Mouse (Mus musculus) cerebellum, adult 2 months (tissue): ENCODE measurements at regions not wholly inside any gene's neighbourhood (a gene's known extent, or its start where the extent isn't known, plus 50 kb on each side); places are given as distances from the start of the nearest gene placed in this dataset.

Source experiments
- DNase-seq, 2 experiments: peaks; one replicate each; pipeline ENCODE4 v3.0.0; 2021
- H3K27ac ChIP-seq: fragments of 200-500 bp; 2 replicates; pipeline ENCODE4 v1.5.1; 2012; ENCODE audit warnings: low read length, control low read depth, inconsistent platforms; ENCODE audit not compliant: insufficient read depth
- H3K27me3 ChIP-seq: fragments of 200-500 bp; 2 replicates; pipeline ENCODE4 v1.6.1; 2012; ENCODE audit warnings: inconsistent platforms, mild to moderate bottlenecking, low read length, moderate library complexity; ENCODE audit not compliant: control insufficient read depth, insufficient read depth
- H3K4me1 ChIP-seq: fragments of 200-500 bp; 2 replicates; pipeline ENCODE4 v1.6.1; 2011; ENCODE audit warnings: low read length; ENCODE audit not compliant: control insufficient read depth, insufficient read depth
- H3K4me3 ChIP-seq: fragments of 200-500 bp; replicated peaks from 2 replicates; pipeline ENCODE3; 2011; ENCODE audit warnings: mild to moderate bottlenecking, low read depth, low read length, control low read depth; ENCODE audit not compliant: insufficient read depth
- CTCF ChIP-seq: fragments of 200-500 bp; IDR thresholded peaks from 2 replicates; pipeline ENCODE4 v1.5.1; 2011; ENCODE audit warnings: low read depth, mild to moderate bottlenecking, control low read depth, low read length, moderate library complexity, borderline replicate concordance; ENCODE audit not compliant: insufficient read depth
- POLR2A ChIP-seq: fragments of 200-500 bp; IDR thresholded peaks from 2 replicates; pipeline ENCODE4 v1.6.1; 2011; ENCODE audit warnings: low read length, control low read depth, borderline replicate concordance; ENCODE audit not compliant: insufficient read depth
- WGBS: fragments of 180-500 bp; shearing (Covaris S2); methylation state at CpG from one replicate; pipeline ENCODE4 v1.1.7; 2018; 5-methylcytosine and 5-hydroxymethylcytosine counted together

GRCm38 (mm10) chr6:140973732-140974131 is 244.6 kb downstream of the Gm11077 start:
- no peak for DNase-seq
- TF ChIP-seq POLR2A, result no peak
- no peak for TF ChIP-seq CTCF
- H3K27me3 ChIP-seq, result no peaks in the 10 kb centered on the region
- no peak overlapping the region for H3K4me3 ChIP-seq
- no peak overlapping the region for H3K27ac ChIP-seq
- H3K4me1 ChIP-seq, result no peaks in the 10 kb centered on the region
- 74% methylated on average over 6 of the region's 6 CpGs for WGBS

DNA sequence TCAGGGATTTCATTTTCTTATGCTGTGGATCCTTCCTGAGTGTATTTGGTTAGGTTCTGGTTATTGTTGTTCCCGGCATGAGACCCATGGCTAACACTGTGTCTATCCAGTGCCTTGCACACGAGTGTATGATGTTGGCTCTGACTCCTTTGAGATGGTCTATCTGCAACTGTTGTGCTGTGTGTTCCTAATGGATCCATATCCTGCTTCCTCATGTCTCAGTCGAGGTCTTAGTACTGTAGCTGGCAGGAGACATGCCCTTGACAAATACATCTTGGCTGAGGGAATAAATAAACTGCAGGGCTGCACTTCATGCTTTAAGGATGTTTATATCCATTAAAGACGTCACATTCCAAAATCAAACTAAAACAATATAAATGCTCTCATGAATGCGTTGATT is 247.9 kb downstream of the Gm11077 start:
- DNase-seq, result no peak
- Histone ChIP-seq H3K27me3 (no peaks in the 10 kb centered on the region; the same call in 1 of the 2 replicates), H3K4me3 (no peak overlapping the region), H3K27ac (no peak overlapping the region), H3K4me1 (no peaks in the 10 kb centered on the region)
- whole genome bisulfite sequencing, result 71% methylated on average over 5 of the region's 5 CpGs
- TF ChIP-seq CTCF (no peak), POLR2A (no peak)

GRCm38 (mm10) chr6:140983610-140984009 is 254.5 kb downstream of the Gm11077 start:
- no peak overlapping the region for H3K4me3 ChIP-seq
- TF ChIP-seq CTCF, result no peak
- TF ChIP-seq POLR2A, result no peak
- no peaks in the 10 kb centered on the region; the same call in 1 of the 2 replicates for H3K27me3 ChIP-seq
- H3K27ac ChIP-seq, result no peak overlapping the region
- DNase-seq, result no peak
- 94% methylated on average over 8 of the region's 8 CpGs for WGBS
- no peaks in the 10 kb centered on the region for H3K4me1 ChIP-seq

- Histone ChIP-seq H3K27ac (no peak overlapping the region), H3K27me3 (no peaks in the 10 kb centered on the region; the same call in 1 of the 2 replicates), H3K4me3 (no peak overlapping the region), H3K4me1 (no peaks in the 10 kb centered on the region)
- no peak for TF ChIP-seq POLR2A
- TF ChIP-seq CTCF, result no peak
- WGBS, result 85% methylated on average over 7 of the region's 7 CpGs
- no peak for DNase-seq
Observed at GRCm38 (mm10) chr6:140984249-140984648, 255.2 kb downstream of the Gm11077 start.

- peak; percentile 68 to 85 for DNase-seq
- Histone ChIP-seq H3K27ac (no peak overlapping the region), H3K27me3 (no peaks in the 10 kb centered on the region), H3K4me1 (peaks cover 8% of the 10 kb centered on the region; the same call in 1 of the 2 replicates), H3K4me3 (no peak overlapping the region)
- WGBS, result 30% methylated on average over 13 of the region's 13 CpGs
- TF ChIP-seq CTCF, result no peak
- TF ChIP-seq POLR2A, result no peak
Observed at GRCm38 (mm10) chr6:140993643-140994580, 255.2 kb upstream of the Pde3a start.

- H3K27ac ChIP-seq, result no peak overlapping the region
- H3K27me3 ChIP-seq, result no peaks in the 10 kb centered on the region
- DNase-seq, result peak in 1 of 2 experiments; percentile 25
- TF ChIP-seq CTCF, result peak; percentile 44; the same call in 1 of the 2 replicates
- TF ChIP-seq POLR2A, result no peak
- WGBS, result 87% methylated on average over 14 of the region's 14 CpGs
- no peak overlapping the region for H3K4me3 ChIP-seq
- peaks cover 8% of the 10 kb centered on the region; the same call in 1 of the 2 replicates for H3K4me1 ChIP-seq
Observed at GRCm38 (mm10) chr6:140995340-140996135, 253.5 kb upstream of the Pde3a start.

DNA sequence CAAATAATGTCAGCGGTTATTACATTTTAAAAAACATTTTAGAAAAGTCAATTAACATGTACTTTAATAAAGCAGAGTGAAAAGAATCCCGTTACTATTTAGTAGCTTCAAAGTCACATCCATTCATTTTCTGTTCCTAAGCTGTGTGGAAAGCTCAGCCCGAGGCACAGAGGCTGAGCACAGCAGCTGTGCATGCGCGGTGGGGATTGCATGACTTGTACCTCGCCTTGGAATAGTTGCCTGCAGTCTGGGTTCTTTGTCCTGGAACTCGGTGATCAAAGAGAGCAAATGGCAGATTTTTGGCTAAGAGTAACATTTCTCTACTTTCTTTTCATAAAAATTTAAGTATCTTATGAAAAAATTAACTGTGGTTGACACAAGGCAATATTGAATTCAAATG is 251.0 kb upstream of the Pde3a start:
- no peaks in the 10 kb centered on the region for H3K27me3 ChIP-seq
- no peak overlapping the region for H3K27ac ChIP-seq
- DNase-seq, result no peak
- TF ChIP-seq CTCF (no peak), POLR2A (no peak)
- no peak overlapping the region for H3K4me3 ChIP-seq
- WGBS, result 63% methylated on average over 7 of the region's 7 CpGs
- H3K4me1 ChIP-seq, result peaks cover 8% of the 10 kb centered on the region; the same call in 1 of the 2 replicates

DNA sequence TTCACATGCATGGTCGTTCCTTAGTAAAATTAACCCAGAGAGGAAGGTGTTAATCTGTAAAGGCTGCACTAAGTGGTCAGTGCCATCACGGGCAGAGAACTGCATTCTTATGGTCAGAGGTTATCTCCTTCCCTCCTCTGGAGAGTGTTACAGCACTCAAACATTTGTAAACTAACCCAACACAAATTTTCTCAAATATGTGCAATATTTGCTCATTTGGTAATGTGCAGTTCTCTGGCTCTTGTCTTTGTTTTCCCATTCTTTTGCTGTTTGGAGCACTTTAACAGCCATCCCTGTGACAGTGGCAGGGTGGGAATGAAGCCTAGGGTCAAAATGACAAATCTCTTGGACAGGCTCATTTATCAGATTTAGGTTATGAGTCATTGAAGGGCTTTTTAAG is 248.5 kb upstream of the Pde3a start:
- H3K27ac ChIP-seq, result no peak overlapping the region
- no peak for DNase-seq
- no peaks in the 10 kb centered on the region for H3K27me3 ChIP-seq
- no peak overlapping the region for H3K4me3 ChIP-seq
- no peak for TF ChIP-seq POLR2A
- TF ChIP-seq CTCF, result no peak
- 72% methylated on average over 2 of the region's 2 CpGs for WGBS
- H3K4me1 ChIP-seq, result no peaks in the 10 kb centered on the region
